Mouse (Mus musculus) stomach, postnatal 0 days (tissue): ENCODE measurements around the gene Chrm2.

Source experiments
- CTCF ChIP-seq: IDR thresholded peaks from 2 replicates; pipeline ENCODE4 v1.5.1; 2016; ENCODE audit warnings: antibody characterized with exemption, low read depth, mild to moderate bottlenecking, moderate library complexity
- EP300 ChIP-seq: optimal IDR thresholded peaks from 2 replicates; pipeline ENCODE3; 2016; ENCODE audit warnings: antibody characterized with exemption

DNA sequence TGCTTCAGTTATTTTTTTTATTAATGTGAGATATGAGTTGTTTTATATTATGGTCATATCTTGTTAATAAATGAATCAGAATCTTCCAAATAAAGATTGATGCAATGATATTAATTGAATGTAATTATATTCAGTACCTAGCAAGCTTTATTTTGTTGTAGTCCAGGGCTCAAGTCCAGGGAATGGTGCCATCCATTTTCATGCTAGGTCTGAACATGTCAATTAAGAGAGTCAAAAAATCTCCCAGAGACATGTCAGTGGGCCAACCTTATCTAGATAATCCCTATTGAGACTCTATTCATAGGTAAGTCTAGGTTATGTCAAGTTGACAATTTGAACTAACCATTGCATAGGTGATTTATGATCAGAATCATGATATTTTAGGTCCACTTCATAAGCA lies 21.1 kb downstream of the Chrm2 start:
- TF ChIP-seq EP300 (no peak), CTCF (no peak)
